Mouse (Mus musculus) limb, embryonic 10.5 days (tissue): ENCODE measurements around the gene Gpatch2. TPM values are rescaled to one million over a fixed set of nuclear protein-coding genes. Genes with fewer than 3 reads are reported as not detected.

ENCODE experiments used
- DNase-seq: peaks from one replicate; pipeline ENCODE4 v3.0.0-alpha.2; 2017; ENCODE audit warnings: low spot score
- H3K27ac ChIP-seq: fragments of 300-500 bp; sonication (generic); 2 replicates; pipeline ENCODE4 v1.5.1; 2016; ENCODE audit warnings: mild to moderate bottlenecking
- H3K27me3 ChIP-seq: fragments of 300-500 bp; sonication (generic); 2 replicates; pipeline ENCODE4 v1.6.1; 2016; ENCODE audit warnings: low read depth, mild to moderate bottlenecking; ENCODE audit not compliant: poor library complexity, severe bottlenecking
- H3K36me3 ChIP-seq: fragments of 300-500 bp; sonication (generic); 2 replicates; pipeline ENCODE4 v1.6.1; 2016; ENCODE audit warnings: mild to moderate bottlenecking, moderate library complexity
- H3K4me1 ChIP-seq: fragments of 300-500 bp; sonication (generic); 2 replicates; pipeline ENCODE4 v1.6.1; 2016
- H3K4me3 ChIP-seq: fragments of 300-500 bp; sonication (generic); 2 replicates; pipeline ENCODE4 v1.5.1; 2016; ENCODE audit warnings: mild to moderate bottlenecking, moderate library complexity
- H3K9me3 ChIP-seq: fragments of 300-500 bp; sonication (generic); replicated peaks from 2 replicates; pipeline ENCODE4 v1.6.1; 2016; ENCODE audit warnings: mild to moderate bottlenecking
- WGBS: fragments of 180-500 bp; shearing (Covaris S2); methylation state at CpG from one replicate; pipeline ENCODE4 v1.1.7; 2016; 5-methylcytosine and 5-hydroxymethylcytosine counted together
- polyA plus RNA-seq: library from polyadenylated mRNA; unstranded; fragments of >200 nt; fragmentation: Nextera tagmentation; extraction: Ambion mirVana; gene quantifications from 2 replicates; pipeline ENCODE4 v1.2.1, GENCODE M21; 2016

Gpatch2 gene
- 22.0 and 24.7 TPM in 2 replicates for polyA plus RNA-seq

GRCm38 (mm10) chr1:187215181-187216116 lies at the start of gene Gpatch2, which contains the start of gene Spata17:
Gene Gpatch2, plus strand, starts transcription at chr1:187215508.
Gene Spata17, minus strand, starts transcription at chr1:187215465.
- H3K27me3 ChIP-seq: no peaks in the 10 kb centered on the region
- H3K9me3 ChIP-seq: no peaks in the 10 kb centered on the region
- H3K4me3 ChIP-seq: peak within 1 kb of the TSS; percentile 89
- H3K36me3 ChIP-seq: no peaks in the 10 kb centered on the region
- 1% methylated on average over 58 of the region's 58 CpGs for WGBS
- peak within 1 kb of the TSS; percentile 92 for H3K27ac ChIP-seq
- DNase-seq: peak; percentile 90
- H3K4me1 ChIP-seq: peaks cover 5% of the 10 kb centered on the region

GRCm38 (mm10) chr1:187169646-187170045 lies 45.7 kb upstream of the Gpatch2 start:
- WGBS: 81% methylated on average over 7 of the region's 7 CpGs
- Histone ChIP-seq H3K36me3 (no peaks in the 10 kb centered on the region), H3K4me1 (no peaks in the 10 kb centered on the region), H3K27ac (no peak overlapping the region), H3K27me3 (no peaks in the 10 kb centered on the region), H3K9me3 (no peaks in the 10 kb centered on the region), H3K4me3 (no peak overlapping the region)
- no peak for DNase-seq

DNA sequence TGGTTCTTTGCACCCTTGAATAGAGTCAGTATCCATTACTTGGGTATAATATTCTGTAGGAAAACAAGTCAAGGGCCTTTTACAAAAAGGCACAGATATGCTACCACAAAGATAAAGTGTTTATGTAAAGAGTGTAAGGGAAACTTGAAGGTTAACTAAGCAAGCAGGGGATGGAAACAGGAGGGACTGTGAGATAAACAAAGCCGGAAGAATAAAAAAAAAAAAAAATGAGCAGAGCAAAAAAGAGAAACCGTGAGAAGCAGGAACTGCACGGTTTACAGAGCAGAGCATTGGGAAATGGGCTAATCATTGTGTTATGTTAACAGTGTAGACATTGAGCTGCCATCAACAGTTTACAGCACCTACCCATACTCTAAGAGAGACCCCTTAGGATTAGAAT lies 44.9 kb upstream of the Gpatch2 start:
- WGBS: 83% methylated on average over 3 of the region's 3 CpGs

DNA sequence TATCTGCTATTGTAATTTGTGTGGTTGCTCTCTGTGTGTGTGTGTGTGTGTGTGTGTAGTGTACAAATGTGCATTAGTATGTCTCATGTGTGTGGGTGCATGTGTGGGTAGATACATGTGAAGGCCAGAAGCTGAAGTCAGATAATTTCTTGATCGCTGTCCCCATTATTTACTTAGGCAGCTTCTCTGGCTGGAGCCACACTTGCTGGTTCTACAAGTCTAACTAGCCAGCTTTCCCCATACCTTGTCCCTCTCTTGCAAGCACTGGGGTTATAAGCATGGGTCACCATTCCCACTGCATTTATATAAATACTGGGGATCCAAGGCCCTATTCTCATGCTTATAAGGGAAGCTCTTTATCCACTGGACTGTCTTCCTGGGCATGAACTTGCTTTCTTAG lies 39.3 kb upstream of the Gpatch2 start:
- DNase-seq: no peak
- no peaks in the 10 kb centered on the region for H3K27me3 ChIP-seq
- WGBS: 100% methylated on average over 1 of the region's 1 CpGs
- no peak overlapping the region for H3K27ac ChIP-seq
- peaks cover 7% of the 10 kb centered on the region for H3K4me1 ChIP-seq
- no peaks in the 10 kb centered on the region for H3K9me3 ChIP-seq
- H3K36me3 ChIP-seq: no peaks in the 10 kb centered on the region
- H3K4me3 ChIP-seq: no peak overlapping the region

More for the DNA sequence above, 44.9 kb upstream of the Gpatch2 start:
- Histone ChIP-seq H3K27ac (no peak overlapping the region), H3K9me3 (no peaks in the 10 kb centered on the region), H3K4me1 (no peaks in the 10 kb centered on the region), H3K27me3 (no peaks in the 10 kb centered on the region), H3K36me3 (no peaks in the 10 kb centered on the region), H3K4me3 (no peak overlapping the region)
- no peak for DNase-seq

GRCm38 (mm10) chr1:187178546-187178945 lies 36.8 kb upstream of the Gpatch2 start:
- no peaks in the 10 kb centered on the region for H3K27me3 ChIP-seq
- no peaks in the 10 kb centered on the region for H3K9me3 ChIP-seq
- H3K27ac ChIP-seq: no peak overlapping the region
- no peaks in the 10 kb centered on the region for H3K36me3 ChIP-seq
- H3K4me1 ChIP-seq: peaks cover 7% of the 10 kb centered on the region
- 83% methylated on average over 1 of the region's 1 CpGs for WGBS
- DNase-seq: no peak
- no peak overlapping the region for H3K4me3 ChIP-seq

- no peaks in the 10 kb centered on the region for H3K36me3 ChIP-seq
- H3K4me1 ChIP-seq: no peaks in the 10 kb centered on the region
- DNase-seq: no peak
- H3K27me3 ChIP-seq: no peaks in the 10 kb centered on the region
- 86% methylated on average over 6 of the region's 6 CpGs for WGBS
- H3K4me3 ChIP-seq: no peak overlapping the region
- H3K27ac ChIP-seq: no peak overlapping the region
- no peaks in the 10 kb centered on the region for H3K9me3 ChIP-seq
Observed at GRCm38 (mm10) chr1:187205506-187205905, 9.8 kb upstream of the Gpatch2 start.

- no peak overlapping the region for H3K27ac ChIP-seq
- no peaks in the 10 kb centered on the region for H3K27me3 ChIP-seq
- H3K36me3 ChIP-seq: no peaks in the 10 kb centered on the region
- no peaks in the 10 kb centered on the region for H3K4me1 ChIP-seq
- H3K9me3 ChIP-seq: no peaks in the 10 kb centered on the region
- no peak overlapping the region for H3K4me3 ChIP-seq
- DNase-seq: no peak
- WGBS: 59% methylated on average over 4 of the region's 4 CpGs
Observed at GRCm38 (mm10) chr1:187209496-187209895, 5.8 kb upstream of the Gpatch2 start.

- Histone ChIP-seq H3K27me3 (no peaks in the 10 kb centered on the region), H3K36me3 (no peaks in the 10 kb centered on the region), H3K4me1 (no peaks in the 10 kb centered on the region), H3K27ac (no peak overlapping the region), H3K9me3 (no peaks in the 10 kb centered on the region), H3K4me3 (no peak overlapping the region)
- WGBS: 90% methylated on average over 4 of the region's 4 CpGs
- no peak for DNase-seq
Observed at GRCm38 (mm10) chr1:187210736-187211135, 4.6 kb upstream of the Gpatch2 start.

DNA sequence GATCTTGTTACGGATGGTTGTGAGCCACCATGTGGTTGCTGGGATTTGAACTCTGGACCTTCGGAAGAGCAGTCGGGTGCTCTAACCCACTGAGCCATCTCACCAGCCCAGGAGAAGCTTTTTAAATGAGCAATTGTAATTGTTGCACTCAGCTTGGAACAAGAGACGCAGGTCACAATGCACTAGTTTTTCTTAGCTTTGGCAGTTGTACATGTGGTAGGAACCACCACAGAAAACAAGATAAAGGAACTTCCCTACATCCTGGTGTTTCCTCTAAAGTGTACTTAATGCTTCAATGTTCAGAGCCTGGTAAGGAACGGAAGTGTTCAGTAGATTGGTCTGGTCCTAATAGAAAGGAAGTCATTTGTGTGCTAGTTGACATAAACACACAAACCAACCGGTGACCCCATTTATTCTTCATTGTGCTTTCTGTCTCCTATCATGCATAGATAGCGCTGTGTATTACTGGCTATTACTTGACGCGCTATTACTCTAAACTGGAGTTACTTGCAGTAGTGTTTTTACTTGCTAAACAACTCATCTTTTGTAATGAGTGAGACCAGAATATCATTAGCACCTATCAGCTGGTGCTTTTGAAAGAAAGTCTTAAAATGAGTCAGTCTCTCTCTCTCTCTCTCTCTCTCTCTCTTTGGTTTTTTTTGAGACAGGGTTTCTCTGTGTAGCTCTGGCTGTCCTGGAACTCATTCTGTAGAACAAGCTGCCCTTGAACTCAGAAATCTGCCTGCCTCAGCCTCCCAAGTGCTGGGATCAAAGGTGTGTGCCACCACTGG lies 1.5 kb downstream of the Gpatch2 start:
- Histone ChIP-seq H3K36me3 (0 out of 2 replicates have a peak, but pooled peaks cover 3% of the 10 kb centered on the region), H3K27ac (no peak overlapping the region), H3K9me3 (no peaks in the 10 kb centered on the region), H3K4me1 (peaks cover 5% of the 10 kb centered on the region), H3K4me3 (no peak overlapping the region), H3K27me3 (no peaks in the 10 kb centered on the region)
- 95% methylated on average over 9 of the region's 9 CpGs for WGBS
- no peak for DNase-seq

DNA sequence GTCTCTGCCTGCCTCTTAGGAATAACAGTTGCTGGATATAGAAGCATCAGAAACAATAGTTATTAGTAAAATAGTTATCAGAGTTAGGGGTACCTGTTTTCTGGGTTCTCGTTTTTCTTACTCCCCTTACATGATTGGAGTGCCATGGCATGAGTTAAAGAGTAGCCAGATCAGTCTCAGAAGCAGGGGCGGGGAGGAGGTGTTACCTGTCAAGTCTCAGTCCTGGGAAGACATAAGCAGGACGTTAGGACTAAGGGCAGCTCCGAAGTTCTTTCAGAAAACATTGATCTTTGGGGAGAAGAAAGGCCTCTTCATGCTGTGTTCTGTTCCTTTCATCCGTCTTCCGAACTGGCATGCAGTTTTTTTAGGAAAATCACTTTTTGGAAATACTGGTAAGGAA lies 5.4 kb downstream of the Gpatch2 start:
- WGBS: 78% methylated on average over 6 of the region's 6 CpGs
- no peak overlapping the region for H3K27ac ChIP-seq
- no peak for DNase-seq

GRCm38 (mm10) chr1:187226328-187227025 lies 11.2 kb downstream of the Gpatch2 start:
- DNase-seq: no peak
- Histone ChIP-seq H3K4me3 (no peak overlapping the region), H3K27me3 (no peaks in the 10 kb centered on the region), H3K36me3 (peaks cover 33% of the 10 kb centered on the region), H3K9me3 (no peaks in the 10 kb centered on the region), H3K4me1 (no peaks in the 10 kb centered on the region), H3K27ac (no peak overlapping the region)
- WGBS: 84% methylated on average over 11 of the region's 11 CpGs

More for the DNA sequence above, 5.4 kb downstream of the Gpatch2 start:
- Histone ChIP-seq H3K9me3 (no peaks in the 10 kb centered on the region), H3K27me3 (no peaks in the 10 kb centered on the region), H3K4me3 (no peak overlapping the region), H3K4me1 (peaks cover 5% of the 10 kb centered on the region), H3K36me3 (peaks cover 7% of the 10 kb centered on the region)

- DNase-seq: no peak
- no peak overlapping the region for H3K4me3 ChIP-seq
- 89% methylated on average over 13 of the region's 13 CpGs for WGBS
Observed at GRCm38 (mm10) chr1:187228414-187229146, 13.3 kb downstream of the Gpatch2 start.

More at GRCm38 (mm10) chr1:187228414-187229146, 13.3 kb downstream of the Gpatch2 start:
- H3K36me3 ChIP-seq: peaks cover 39% of the 10 kb centered on the region
- H3K4me1 ChIP-seq: peaks cover 8% of the 10 kb centered on the region
- no peak overlapping the region for H3K27ac ChIP-seq
- no peaks in the 10 kb centered on the region for H3K9me3 ChIP-seq
- no peaks in the 10 kb centered on the region for H3K27me3 ChIP-seq
